Mouse (Mus musculus): ENCODE measurements around the gene Thegl.
"Not testable (repeated sequence)": the region's sequence is repeated elsewhere in the genome, so short reads cannot be mapped to it uniquely, and the experiment has no call there.

The Thegl gene

DNA sequence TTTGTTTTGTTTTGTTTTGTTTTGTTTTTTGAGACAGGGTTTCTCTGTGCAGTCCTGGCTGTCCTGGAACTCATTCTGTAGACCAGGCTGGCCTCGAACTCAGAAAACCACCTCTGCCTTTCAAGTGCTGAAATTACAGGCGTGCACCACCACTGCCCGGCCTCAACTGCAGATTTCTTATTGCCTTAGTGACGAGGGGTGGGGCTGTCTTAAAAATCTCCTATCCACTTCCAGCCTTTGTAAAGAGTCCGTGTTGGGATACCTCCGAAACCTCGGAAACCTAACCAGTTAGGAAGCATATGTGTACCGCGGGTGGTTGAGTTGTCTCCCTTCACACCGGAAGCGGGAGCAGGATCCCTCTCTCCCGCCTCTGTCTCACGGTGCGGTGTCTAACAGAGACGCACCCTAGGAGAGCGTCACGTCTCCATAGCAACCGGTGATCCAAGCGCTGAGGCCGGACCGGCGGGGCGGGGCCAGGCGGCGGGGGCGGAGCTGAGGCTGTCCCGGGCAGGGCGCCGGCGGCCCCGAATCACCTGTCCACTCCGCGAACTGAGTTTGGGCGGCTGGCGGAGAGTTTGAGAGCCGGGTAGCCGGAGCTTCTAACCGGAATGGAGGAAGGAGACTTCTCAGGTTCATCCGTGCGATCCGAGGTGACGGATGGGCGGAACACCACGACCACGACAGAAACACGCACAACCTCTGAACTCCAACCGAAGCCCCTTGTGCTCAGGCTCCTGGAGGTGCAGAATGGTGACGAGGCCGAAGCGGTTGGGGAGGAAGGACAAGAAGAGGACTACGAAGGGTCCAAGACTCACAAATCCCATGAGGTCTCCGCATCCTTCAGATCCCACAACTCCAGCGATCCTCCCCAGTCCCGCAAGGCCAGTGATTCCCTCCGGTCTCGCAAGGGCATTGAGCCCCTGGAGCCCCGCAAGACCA, at the start of gene Thegl:
Thegl (plus strand) TSS at position 480 of the 939 bp plus-strand sequence.
- no peak for DNase-seq (ENCODE audit: extremely low read depth, insufficient read length, low spot score)

DNA sequence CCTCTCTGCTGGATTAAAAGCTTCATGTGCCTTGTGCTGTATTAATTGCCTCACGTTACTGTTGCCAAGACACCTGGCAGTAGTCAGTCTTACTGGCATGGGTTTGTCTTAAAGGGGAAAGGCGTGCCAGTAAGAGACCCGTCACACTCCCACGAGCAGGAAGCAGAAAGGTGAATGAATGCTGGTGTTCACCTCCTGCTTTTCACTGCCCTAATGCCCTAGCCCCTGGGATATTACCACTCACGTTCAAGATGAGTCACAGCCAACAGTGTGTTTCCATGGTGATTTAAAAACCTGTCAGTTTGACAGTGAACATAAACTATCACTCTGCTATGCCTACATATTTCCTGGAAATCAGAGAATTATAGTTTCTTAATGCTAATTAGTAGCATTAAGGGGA, 46.6 kb upstream of the Thegl start:
- DNase-seq (ENCODE audit: extremely low read depth, insufficient read length, low spot score): no peak

DNA sequence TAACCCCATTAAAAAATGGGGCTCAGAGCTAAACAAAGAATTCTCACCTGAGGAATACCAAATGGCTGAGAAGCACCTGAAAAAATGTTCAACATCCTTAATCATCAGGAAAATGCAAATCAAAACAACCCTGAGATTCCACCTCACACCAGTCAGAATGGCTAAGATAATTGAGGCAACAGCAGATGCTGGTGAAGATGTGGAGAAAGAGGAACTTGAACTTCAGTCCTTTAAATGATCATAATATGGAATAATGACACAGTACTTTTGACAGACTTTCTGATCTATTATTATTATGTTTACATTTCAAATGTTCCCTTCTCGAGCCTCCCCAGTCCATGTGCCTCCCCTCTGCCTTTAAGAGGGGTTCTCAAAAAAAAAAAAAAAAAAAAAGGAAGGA, 44.7 kb upstream of the Thegl start:
- DNase-seq (ENCODE audit: extremely low read depth, insufficient read length, low spot score): not testable (repeated sequence)

DNA sequence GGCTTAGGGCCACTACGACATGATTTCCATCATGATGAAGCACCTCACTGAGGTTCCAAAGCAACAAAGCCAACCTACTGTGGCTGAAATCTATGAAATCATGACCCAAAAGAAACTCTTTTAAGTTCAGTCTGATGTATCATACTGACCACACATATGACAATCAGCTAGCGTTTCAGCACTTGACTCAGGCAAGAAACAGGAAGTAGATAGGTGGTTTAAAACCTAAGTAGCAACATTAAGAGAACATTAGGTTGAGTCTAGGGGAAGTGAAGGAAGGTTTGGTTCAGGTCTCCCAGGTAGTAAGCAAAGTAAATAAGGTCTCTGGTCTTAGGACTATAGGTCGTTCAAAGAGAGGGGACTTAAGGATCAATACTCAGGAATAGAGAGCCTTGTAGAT, 42.3 kb upstream of the Thegl start:
- no peak for DNase-seq (ENCODE audit: extremely low read depth, insufficient read length, low spot score)

DNA sequence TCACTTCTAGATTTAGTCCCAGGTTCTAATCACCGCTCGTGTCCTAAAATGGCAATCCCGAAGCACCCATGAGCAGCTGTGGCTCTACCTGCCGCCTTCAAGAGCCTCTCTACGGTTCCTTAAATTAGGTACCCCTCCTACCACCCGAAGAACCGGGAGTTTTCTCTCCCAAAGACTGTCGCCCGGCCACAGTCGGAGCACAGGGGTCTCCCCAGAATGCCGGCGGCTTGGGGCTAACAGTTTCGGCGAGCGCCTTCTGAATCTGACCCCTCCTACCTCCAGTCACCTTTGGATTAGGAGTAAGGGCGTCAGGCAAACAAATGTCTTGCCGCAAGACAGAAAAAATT, 41.6 kb upstream of the Thegl start:
- no peak for DNase-seq (ENCODE audit: extremely low read depth, insufficient read length, low spot score)

DNA sequence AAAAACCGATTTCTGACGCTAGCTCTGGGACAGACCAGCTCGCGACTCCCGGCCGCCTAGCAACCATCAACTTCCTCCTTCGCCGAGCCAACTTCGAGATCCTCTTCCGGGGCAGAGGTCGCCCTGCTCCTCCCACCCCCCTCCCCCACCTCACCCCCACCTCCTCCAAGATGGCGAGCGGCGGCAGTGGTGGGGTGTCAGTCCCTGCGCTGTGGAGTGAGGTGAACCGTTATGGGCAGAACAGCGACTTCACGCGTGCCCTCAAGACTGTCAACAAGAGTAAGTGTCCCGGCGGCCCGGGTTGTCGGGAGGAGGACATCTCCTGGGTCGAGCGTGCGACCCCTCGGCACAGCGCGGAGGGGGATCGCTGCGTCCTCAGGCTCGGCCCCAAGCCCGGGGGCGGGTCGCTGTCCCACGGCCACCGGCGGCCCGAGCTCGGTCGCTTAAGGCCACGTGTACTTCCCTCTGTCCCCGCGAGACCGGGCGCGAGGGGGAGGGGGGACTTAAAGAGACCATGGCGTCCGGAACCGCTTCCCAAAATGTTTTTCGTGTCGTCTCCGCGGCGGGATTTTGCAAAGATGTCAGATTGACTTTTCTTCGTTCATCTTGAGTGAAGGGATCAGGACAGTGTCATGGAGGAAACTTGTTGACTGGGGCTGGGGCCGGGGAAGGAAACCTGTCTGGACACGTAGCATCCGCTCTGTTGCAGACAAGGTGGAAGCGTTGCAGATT, 41.1 kb upstream of the Thegl start, which contains the start of gene Srp72:
Srp72 (plus strand) TSS at position 130 of the 732 bp plus-strand sequence.
- peak; percentile 83 for DNase-seq (ENCODE audit: extremely low read depth, insufficient read length, low spot score)

DNA sequence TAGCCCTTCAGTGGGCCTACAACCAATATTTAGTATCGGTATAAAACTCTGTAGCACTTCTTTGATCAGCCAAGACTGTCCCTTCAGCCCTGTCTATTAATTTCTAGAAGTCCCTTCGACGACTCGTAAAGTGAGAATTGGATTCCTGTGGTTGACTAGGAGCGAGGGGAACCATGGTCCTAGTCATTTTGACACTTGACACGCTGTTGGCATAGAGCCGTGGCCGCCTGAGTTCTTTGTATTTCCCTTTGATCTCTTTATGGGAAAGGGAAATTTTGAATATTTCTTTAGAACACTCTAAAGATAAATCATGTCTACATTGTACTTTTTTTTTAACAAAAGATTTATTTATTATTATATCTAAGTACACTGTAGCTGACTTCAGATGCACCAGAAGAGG, 40.1 kb upstream of the Thegl start:
- DNase-seq (ENCODE audit: extremely low read depth, insufficient read length, low spot score): no peak

DNA sequence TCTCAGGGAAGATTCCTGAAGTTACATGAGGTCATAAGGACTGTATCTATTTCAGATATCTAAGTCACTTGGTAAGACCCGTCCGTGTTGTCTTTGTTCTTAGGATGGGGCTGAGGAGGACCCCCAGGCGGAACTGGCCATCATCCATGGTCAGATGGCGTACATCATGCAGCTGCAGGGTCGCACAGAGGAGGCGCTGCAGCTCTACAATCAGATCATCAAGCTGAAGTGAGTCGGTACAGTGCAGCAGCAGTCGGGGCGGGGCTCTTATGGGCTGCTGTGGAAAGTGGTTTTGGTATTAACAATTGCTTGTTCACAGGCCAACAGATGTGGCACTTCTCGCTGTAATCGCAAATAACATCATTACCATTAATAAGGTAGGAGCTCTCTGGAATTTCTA, 31.8 kb upstream of the Thegl start:
- no peak for DNase-seq (ENCODE audit: extremely low read depth, insufficient read length, low spot score)

DNA sequence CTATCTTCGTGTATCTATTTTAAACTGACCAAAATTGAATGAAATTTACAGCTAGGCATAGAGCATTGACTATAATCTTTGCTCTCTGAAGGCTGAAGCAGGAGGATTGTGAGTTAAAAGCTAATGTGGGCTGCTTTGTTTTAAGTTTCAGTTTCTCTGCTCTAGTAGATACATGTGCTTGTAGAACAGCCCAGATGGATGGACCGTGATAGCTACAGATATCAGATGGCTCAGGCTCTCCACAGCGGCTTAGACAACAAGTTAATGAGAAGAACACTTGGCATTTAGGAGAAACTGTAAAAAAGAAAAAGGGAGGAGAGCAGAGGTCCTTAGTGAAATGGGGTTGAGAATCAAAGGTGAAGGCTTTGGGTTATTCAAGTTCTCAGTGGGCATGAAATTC, 25.0 kb upstream of the Thegl start:
- no peak for DNase-seq (ENCODE audit: extremely low read depth, insufficient read length, low spot score)

DNA sequence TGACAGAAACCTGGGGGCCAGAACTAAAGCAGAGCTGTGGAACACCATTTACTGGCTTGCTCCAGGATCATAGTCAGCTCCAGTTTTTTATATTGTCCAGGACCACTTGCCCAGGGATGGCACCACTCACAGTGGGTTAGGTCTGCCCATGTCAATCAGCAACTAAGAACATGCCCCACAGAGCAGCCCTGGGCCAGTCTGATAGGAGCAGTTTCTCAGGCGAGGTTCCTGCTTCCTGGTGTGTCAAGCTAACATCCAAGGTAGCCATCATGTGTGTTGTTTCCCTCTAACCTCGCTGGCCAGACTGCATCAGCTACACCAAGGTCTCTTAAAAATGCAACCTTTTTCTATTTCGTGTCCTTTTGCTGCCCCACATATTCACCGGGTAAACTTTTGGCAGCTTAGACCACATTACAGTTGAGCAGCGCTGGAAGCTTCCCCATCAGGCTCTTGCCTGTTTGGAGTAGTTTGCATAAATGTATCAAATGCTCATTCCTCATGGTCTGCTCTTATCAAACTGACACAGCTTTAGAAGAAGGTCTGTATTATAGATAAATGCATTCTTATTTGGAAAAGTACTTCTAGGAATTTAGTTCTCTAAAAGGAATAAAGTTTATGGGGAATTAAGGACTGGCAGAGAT, 22.5 kb upstream of the Thegl start:
- DNase-seq (ENCODE audit: extremely low read depth, insufficient read length, low spot score): no peak

DNA sequence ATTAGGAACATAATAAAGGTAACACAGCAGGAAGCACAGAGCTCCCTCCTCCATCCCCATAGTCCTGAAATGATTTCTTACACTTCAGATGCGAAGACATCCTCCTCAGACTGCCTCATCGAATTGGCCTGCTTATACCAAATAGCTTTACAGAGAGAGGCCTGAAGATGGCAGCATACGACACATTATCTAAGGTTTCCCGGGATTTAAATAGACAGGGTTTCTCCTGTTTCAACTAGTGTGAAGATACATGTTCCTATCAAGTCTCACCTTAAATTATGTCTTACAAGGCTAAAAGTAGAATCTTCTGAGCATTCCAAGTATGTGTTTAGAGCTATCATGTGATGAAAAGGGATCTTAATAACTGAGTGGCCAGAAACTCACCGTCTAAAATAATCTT, 17.4 kb upstream of the Thegl start:
- no peak for DNase-seq (ENCODE audit: extremely low read depth, insufficient read length, low spot score)

DNA sequence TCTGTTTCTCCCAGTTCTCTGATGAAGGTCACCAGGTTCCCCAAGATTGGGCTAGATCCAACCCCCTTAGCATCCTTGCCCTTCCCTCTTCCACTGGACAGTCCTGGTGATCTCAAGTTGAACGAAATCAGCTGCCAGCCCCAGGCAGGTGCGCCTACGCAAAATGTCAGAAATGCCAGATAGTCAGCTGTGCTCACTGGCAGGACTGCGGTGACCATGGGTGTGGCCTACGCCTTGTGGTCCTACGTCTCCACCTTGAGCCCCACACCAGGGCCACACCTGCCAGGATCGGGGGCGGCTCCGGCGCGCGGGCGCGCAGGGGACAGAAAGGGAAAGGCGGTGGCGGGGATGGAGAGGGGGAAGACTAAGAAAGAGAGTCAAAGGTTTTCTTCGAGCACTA, 14.6 kb upstream of the Thegl start:
- peak; percentile 13 for DNase-seq (ENCODE audit: extremely low read depth, insufficient read length, low spot score)

DNA sequence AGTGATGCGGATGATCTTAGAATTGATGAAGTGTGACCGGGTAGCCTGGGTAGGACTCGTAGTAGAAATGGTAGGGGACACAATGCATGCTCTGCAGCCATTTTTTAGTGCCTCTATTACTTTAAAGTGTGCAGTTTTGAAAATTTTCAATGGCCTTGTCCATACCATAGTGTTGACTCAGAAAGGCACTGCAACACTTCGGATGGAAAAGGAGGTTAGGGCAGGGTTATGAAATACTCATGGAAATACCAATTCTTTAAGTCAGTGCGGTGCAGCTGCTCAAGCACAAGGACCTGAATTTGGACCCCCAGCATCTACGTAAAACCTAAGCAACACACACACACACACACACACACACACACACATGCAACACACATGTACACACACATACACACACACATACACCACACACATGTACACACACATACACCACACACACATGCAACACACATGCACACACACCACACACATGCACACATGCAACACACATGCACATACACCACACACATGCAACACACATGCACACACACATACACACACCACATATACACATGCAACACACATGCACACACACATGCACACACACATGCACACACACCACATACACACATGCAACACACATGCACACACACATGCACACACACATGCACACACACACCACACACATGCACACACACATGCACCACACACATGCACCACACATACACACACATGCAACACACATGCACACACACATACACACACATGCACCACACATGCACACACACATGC, 11.6 kb upstream of the Thegl start, which contains the start of gene Arl9:
Arl9 (plus strand) TSS at position 5 of the 771 bp plus-strand sequence.
- DNase-seq (ENCODE audit: extremely low read depth, insufficient read length, low spot score): no peak

DNA sequence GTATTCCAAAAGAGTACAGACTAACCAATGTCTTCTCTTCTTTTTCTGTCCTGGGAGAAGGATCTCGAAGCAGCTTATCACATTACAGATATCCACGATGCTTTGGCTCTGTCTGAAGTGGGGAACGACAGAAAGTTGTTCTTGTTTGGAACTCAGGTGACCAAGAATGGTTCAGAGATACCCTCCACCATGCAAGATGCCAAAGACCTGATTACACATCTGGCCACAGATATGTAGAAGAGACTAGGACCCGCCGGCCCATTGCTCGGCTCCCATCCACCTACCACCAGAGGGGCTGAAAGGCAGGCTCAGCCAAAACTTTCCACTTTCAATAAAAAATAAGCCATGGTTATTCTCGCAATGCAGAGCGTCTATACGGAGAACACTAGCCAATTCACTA, 5.5 kb upstream of the Thegl start:
- no peak for DNase-seq (ENCODE audit: extremely low read depth, insufficient read length, low spot score)

DNA sequence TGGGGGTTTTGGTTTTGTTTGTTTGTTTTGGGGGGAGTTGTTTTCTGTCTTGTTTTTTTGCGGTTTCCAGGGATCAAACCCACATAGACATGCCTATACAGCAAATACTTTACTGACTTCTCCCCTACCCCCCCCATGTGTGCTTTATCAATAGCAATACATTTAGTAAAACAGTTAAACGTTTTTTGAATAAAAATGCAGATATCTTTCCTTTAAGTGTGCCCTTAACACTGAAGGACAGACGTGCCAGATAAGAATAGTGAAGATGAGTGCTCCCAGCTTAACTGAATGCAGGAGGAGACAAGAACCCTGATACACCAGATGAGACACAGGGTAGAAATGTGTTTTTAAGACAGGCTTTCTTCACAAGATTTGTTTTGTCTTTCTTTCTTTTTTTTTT, 4.7 kb upstream of the Thegl start:
- DNase-seq (ENCODE audit: extremely low read depth, insufficient read length, low spot score): no peak

DNA sequence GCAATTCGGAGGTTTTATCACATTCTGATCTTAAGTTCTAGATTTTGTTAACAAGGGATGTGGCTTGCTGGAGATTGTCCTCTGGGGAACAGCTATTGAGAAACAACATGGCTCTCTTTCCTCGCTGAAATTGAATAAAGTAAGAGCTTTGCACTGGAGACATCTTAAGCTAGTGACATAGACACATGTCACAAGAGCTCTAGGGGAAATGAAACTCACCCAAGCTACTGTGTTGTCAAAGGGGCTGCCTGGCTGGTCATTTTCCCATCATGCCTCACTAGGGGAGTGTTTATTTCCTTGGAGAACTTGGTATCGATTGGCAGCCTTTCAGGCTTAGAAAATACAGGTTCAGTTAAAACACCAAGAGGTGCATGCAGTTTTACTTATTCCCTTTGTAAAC, 2.7 kb upstream of the Thegl start:
- DNase-seq (ENCODE audit: extremely low read depth, insufficient read length, low spot score): no peak

DNA sequence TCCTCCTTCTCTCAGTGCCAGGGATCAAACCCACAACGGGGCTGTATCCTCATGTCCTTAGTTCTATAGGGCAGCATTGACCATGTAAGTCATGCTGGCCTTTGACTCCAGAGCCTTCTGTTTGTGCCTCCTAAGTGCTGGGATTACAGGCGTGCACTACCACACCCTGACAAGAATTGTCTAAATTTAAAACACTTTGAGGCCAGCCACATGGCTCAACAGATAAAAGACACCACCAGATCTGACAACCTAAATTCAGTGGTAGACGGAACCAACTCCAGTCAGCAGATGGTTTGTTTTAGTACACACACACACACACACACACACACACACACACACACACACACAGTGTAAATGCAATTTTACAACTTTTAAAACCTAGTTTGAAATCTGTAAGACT, 12.2 kb downstream of the Thegl start:
- no peak for DNase-seq (ENCODE audit: extremely low read depth, insufficient read length, low spot score)

DNA sequence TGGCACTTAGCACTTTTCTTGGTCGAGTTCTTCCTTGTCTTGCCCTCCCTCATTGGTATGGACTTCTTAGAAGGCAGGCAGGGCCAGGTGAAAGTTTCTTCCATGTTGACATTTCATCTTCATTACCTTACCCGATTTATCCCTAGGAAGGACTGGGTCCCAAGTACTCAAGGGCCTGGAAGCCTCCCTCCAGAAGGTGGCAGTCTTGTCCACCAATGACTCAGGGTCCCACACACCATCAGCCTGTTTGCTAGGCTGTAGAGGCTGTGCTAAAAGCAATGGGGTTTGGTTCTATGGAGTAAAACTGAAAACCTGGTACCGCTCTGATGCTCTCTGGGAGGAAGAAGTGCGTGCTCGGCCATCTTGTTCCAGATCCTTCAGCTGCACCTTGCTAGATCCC, 13.9 kb downstream of the Thegl start:
- DNase-seq (ENCODE audit: extremely low read depth, insufficient read length, low spot score): peak; percentile 25

DNA sequence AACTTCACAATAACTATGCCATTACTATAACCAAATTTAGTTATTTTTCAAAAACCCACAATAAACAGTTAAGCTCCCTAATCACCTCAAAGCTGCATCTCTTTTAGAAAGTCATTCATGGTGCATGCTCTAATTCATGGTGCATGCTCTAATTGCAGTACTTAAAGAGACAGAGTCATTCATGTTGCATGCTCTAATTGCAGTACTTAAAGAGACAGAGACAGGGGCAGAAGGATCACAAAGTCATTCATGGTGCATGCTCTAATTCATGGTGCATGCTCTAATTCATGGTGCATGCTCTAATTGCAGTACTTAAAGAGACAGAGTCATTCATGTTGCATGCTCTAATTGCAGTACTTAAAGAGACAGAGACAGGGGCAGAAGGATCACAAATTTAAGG, 19.3 kb downstream of the Thegl start:
- not testable (repeated sequence) for DNase-seq (ENCODE audit: extremely low read depth, insufficient read length, low spot score)

DNA sequence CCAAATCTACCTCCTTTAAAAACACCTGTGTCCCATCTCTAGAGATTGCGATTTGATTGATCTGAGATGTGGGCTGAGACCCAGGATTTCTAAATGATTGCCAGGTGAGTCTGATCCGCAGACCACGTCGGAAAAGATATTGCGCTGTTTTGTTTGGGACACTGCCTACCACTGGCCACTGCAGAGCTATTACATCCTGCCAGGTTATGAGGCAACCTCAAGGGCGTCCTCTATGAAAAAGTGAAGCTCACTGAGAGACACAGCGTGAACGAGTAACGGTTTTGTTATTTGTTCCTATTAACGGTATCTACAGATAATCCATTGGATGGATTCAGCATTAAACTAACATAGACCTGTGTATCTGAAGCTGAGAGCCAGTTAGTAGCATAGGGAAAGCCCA, 22.6 kb downstream of the Thegl start:
- DNase-seq (ENCODE audit: extremely low read depth, insufficient read length, low spot score): no peak

DNA sequence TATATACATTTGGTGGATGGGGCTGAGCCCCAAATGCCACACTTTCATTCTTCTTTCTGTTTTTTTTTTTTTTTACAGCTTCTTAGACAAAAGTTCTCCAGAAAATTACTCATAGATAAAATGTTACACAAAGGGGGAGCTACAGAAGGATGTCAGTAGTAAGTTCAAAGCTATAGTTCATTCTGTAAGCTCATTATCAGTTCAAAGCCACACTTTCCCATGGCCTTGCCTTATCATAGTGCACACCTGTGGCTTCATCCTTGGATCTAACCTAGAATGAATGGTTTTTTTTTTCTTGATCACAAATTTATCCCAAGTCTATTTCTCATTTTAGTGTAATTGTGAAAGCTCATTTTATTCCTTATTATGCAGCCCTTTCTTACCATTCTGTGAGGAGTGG, 23.6 kb downstream of the Thegl start:
- no peak for DNase-seq (ENCODE audit: extremely low read depth, insufficient read length, low spot score)
